Mouse (Mus musculus): ENCODE results near the gene Rnf166.

The Rnf166 gene

DNA sequence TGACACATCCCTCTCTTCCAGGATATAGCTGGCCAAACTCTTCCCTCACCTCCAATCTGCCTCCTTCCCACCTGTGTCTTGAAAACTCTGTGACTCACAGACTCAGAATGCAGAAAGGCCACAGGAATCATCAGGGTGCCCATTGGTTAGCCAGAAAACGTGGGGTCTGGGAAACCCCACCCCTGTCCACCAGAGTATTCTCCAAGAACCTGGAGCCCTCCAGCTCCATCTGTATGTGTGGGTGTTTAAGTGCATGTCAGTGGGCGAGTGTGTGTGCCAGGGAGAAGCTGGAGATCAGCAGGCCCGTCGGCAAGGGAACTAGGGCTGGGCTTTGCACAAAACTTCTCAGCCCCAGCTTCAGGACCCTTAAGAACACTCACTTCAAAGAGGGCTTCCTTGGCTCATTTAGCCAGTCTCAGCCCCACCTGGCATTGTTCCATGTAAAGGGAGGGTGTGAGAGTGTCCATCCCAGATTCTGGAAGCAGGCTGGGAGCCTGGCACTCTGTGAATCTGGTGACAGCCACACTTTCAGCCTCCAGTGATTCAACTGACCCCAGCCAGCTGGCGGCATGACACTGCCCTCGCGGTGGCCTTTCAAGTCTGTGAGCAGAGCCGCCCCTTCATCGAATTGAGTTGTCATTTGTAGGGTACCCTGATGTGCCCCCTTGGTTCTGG lies 55.8 kb downstream of the Rnf166 start:
- ATAC-seq (ENCODE audit: insufficient number of reproducible peaks, low FRiP score, low TSS enrichment): no peak
